Mouse (Mus musculus): ENCODE data around the gene Afdn. TPM values are rescaled to one million over a fixed set of nuclear protein-coding genes. Genes with fewer than 3 reads are reported as not detected.

The Afdn gene
- polyA plus RNA-seq, 1 experiment from 2014 or later = 190 TPM

DNA sequence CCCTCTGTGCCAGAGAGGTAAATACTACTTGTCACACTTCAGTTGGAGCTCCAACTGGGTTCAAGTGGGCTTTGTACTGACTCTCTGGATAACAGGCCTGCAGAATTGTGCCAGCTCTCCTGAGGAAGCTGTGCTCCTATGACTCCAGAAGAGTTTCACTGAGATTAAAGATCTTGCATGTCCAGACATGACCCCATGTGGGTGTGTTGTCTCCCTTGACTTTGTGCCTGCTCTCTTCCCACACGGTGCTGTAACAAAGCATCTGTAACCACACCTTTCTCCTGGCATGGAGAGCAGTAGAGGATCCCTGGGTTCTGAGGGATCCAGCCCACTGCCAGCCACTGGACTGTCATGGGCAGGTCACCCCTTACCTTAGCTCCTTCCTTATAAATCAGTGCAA lies 95.1 kb downstream of the Afdn start:
- H3K4me1 ChIP-seq (ENCODE audit: control insufficient read depth, insufficient read depth, low read length) = no peaks in the 10 kb centered on the region
- no peak overlapping the region for H3K27ac ChIP-seq (replicated peaks; ENCODE audit: low read depth, low read length)
- H3K4me2 ChIP-seq (ENCODE audit: low read length) = no peak overlapping the region
- H3K9me3 ChIP-seq (ENCODE audit: control insufficient read depth, low read length) = no peaks in the 10 kb centered on the region
- no peak overlapping the region for H3K4me3 ChIP-seq (replicated peaks; ENCODE audit: low read depth, low read length)
- peaks cover 65% of the 10 kb centered on the region for H3K36me3 ChIP-seq (ENCODE audit: control insufficient read depth, insufficient read depth, low read length)
- H3K27me3 ChIP-seq (ENCODE audit: control insufficient read depth, insufficient read depth, low read length) = no peaks in the 10 kb centered on the region
- no peak for ATAC-seq (ENCODE audit: low FRiP score, low TSS enrichment)
- WGBS = 96% methylated on average over 1 of the region's 1 CpGs
- H3K9ac ChIP-seq (replicated peaks; ENCODE audit: low read length) = no peak overlapping the region
- no peak for DNase-seq

DNA sequence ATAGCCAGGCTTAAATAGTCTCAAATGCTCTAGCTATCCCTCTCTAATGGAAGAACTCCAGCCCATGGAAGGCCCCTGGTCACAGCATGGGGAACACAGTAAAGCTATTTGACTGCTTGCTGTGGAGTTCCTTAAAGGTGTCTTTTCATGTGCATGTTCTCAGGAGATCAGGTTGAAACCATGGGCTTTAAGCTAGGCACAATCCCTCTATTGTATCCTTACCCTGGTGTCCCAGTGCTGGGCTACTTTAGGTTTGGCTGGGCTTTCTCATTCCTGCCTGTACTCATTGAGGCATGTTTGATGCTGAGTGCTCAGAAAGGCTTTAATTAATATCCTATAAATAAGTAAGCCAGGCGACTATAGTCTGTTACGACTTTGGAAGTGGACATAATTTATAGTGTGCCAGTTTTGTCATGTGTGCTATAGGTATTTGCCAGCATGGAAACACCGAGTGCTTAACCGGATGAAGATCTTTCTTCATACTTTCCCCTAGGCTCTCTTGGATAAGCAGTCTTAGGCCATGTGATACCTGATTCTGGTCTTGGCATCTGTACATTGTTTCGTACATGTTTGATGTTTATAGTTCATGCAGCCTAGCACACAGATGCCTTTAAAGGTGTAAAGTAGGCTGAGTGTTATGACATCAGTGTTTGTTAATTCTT lies 96.2 kb downstream of the Afdn start:
- Histone ChIP-seq H3K9ac (replicated peaks; ENCODE audit: low read length) (no peak overlapping the region), H3K9me3 (ENCODE audit: control insufficient read depth, low read length) (no peaks in the 10 kb centered on the region), H3K4me2 (ENCODE audit: low read length) (no peak overlapping the region), H3K27ac (replicated peaks; ENCODE audit: low read depth, low read length) (no peak overlapping the region), H3K4me1 (ENCODE audit: control insufficient read depth, insufficient read depth, low read length) (no peaks in the 10 kb centered on the region), H3K36me3 (ENCODE audit: control insufficient read depth, insufficient read depth, low read length) (peaks cover 63% of the 10 kb centered on the region), H3K4me3 (replicated peaks; ENCODE audit: low read depth, low read length) (no peak overlapping the region), H3K27me3 (ENCODE audit: control insufficient read depth, insufficient read depth, low read length) (no peaks in the 10 kb centered on the region)
- ATAC-seq (ENCODE audit: low FRiP score, low TSS enrichment) (no peak), DNase-seq (no peak)
- 94% methylated on average over 5 of the region's 5 CpGs for WGBS

DNA sequence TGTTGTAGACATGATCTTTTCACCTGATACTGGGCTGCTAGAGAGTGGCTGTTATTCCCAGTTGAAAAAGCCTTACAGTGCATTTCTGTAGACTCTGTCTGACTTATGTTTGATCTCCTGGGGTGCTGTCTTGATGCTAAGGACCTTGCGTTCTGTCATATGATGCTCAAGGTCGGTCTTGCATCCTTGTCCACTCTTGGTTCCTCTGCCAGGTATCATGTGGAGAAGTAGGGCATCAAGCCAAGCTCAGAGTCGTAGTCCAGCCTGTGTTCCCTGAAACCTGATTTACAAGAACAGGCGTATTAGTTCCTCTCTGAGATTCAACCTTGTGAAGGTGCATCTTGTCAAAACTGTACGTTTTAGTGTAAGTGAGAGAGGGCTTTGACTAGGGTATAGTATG lies 105.0 kb downstream of the Afdn start:
- Histone ChIP-seq H3K36me3 (ENCODE audit: control insufficient read depth, insufficient read depth, low read length) (peaks cover 67% of the 10 kb centered on the region), H3K4me2 (ENCODE audit: low read length) (no peak overlapping the region), H3K27me3 (ENCODE audit: control insufficient read depth, insufficient read depth, low read length) (no peaks in the 10 kb centered on the region), H3K27ac (replicated peaks; ENCODE audit: low read depth, low read length) (no peak overlapping the region), H3K9ac (replicated peaks; ENCODE audit: low read length) (no peak overlapping the region), H3K9me3 (ENCODE audit: control insufficient read depth, low read length) (no peaks in the 10 kb centered on the region), H3K4me3 (replicated peaks; ENCODE audit: low read depth, low read length) (no peak overlapping the region), H3K4me1 (ENCODE audit: control insufficient read depth, insufficient read depth, low read length) (no peaks in the 10 kb centered on the region)
- ATAC-seq (ENCODE audit: low FRiP score, low TSS enrichment) = no peak
- 94% methylated on average over 5 of the region's 5 CpGs for WGBS
- DNase-seq = no peak

DNA sequence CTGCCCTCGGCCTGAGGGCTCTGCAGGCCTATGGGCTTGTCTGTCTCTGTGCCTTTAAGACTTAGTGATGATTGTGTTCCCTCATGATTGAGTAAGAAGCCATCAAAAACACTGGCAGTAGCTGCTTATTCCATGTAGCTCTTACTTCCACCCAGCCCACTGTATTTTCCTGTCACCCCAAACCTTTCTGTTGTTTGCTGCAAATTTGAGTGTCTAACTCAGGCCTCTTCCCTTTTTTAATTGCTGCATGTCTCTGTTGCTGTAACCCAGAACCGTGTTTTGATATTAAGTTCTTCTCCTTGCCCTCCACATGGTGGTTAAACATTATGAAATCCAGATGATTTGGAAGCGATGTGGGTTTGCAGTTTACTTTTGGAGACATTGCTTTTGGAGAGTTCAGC lies 106.6 kb downstream of the Afdn start:
- DNase-seq = no peak
- Histone ChIP-seq H3K9me3 (ENCODE audit: control insufficient read depth, low read length) (no peaks in the 10 kb centered on the region), H3K27ac (replicated peaks; ENCODE audit: low read depth, low read length) (no peak overlapping the region), H3K4me3 (replicated peaks; ENCODE audit: low read depth, low read length) (no peak overlapping the region), H3K36me3 (ENCODE audit: control insufficient read depth, insufficient read depth, low read length) (peaks cover 58% of the 10 kb centered on the region), H3K4me1 (ENCODE audit: control insufficient read depth, insufficient read depth, low read length) (no peaks in the 10 kb centered on the region), H3K27me3 (ENCODE audit: control insufficient read depth, insufficient read depth, low read length) (no peaks in the 10 kb centered on the region), H3K9ac (replicated peaks; ENCODE audit: low read length) (no peak overlapping the region), H3K4me2 (ENCODE audit: low read length) (no peak overlapping the region)
- ATAC-seq (ENCODE audit: low FRiP score, low TSS enrichment) = no peak
- WGBS = 96% methylated on average over 3 of the region's 3 CpGs

DNA sequence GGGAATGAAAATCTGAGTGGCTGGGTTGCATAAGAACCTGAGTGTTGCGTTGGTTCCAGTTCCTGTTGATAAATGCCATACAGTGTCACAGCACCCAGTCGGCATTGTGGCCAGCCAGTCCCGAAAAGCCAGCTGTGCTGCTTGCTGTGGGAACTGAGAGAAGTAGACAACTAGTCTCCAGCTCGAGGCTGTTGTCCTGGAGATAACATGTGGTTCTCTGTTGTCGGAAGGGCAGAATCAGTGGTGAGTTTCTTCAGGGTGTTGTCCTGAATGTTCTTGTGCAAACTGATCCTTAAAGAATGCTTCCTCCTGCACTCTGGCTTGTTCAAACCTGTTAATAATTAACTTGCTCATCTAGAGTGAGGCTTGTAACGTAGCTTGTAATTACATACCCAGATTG lies 107.1 kb downstream of the Afdn start:
- Histone ChIP-seq H3K4me2 (ENCODE audit: low read length) (no peak overlapping the region), H3K27me3 (ENCODE audit: control insufficient read depth, insufficient read depth, low read length) (no peaks in the 10 kb centered on the region), H3K36me3 (ENCODE audit: control insufficient read depth, insufficient read depth, low read length) (peaks cover 55% of the 10 kb centered on the region), H3K4me1 (ENCODE audit: control insufficient read depth, insufficient read depth, low read length) (no peaks in the 10 kb centered on the region), H3K9ac (replicated peaks; ENCODE audit: low read length) (no peak overlapping the region), H3K9me3 (ENCODE audit: control insufficient read depth, low read length) (no peaks in the 10 kb centered on the region), H3K4me3 (replicated peaks; ENCODE audit: low read depth, low read length) (no peak overlapping the region), H3K27ac (replicated peaks; ENCODE audit: low read depth, low read length) (no peak overlapping the region)
- 77% methylated on average over 6 of the region's 6 CpGs for WGBS
- no peak for DNase-seq
- no peak for ATAC-seq (ENCODE audit: low FRiP score, low TSS enrichment)

DNA sequence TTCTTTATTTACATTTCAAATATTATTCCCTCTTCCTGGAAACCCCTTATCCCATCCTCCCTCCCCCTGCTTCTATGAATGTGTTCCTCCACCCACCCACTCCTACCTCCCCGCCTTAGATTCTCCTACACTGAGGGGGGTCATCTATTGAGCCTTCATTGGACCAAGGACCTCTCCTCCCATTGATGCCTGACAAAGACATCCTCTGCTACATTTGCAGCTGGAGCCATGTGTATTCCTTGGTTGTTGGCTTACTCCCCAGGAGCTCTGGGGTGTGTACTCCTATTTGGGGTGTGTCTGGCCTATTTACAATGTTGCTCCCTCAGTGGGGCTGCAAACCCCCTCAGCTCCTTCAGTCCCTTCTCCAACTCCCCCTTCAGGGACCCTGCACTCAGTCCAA lies 109.9 kb downstream of the Afdn start:
- Histone ChIP-seq H3K4me3 (replicated peaks; ENCODE audit: low read depth, low read length) (no peak overlapping the region), H3K9me3 (ENCODE audit: control insufficient read depth, low read length) (no peaks in the 10 kb centered on the region), H3K4me1 (ENCODE audit: control insufficient read depth, insufficient read depth, low read length) (no peaks in the 10 kb centered on the region), H3K4me2 (ENCODE audit: low read length) (no peak overlapping the region), H3K27ac (replicated peaks; ENCODE audit: low read depth, low read length) (no peak overlapping the region), H3K27me3 (ENCODE audit: control insufficient read depth, insufficient read depth, low read length) (no peaks in the 10 kb centered on the region), H3K9ac (replicated peaks; ENCODE audit: low read length) (no peak overlapping the region), H3K36me3 (ENCODE audit: control insufficient read depth, insufficient read depth, low read length) (peaks cover 34% of the 10 kb centered on the region)
- DNase-seq (no peak), ATAC-seq (ENCODE audit: low FRiP score, low TSS enrichment) (no peak)
- 93% methylated on average over 1 of the region's 1 CpGs for WGBS

DNA sequence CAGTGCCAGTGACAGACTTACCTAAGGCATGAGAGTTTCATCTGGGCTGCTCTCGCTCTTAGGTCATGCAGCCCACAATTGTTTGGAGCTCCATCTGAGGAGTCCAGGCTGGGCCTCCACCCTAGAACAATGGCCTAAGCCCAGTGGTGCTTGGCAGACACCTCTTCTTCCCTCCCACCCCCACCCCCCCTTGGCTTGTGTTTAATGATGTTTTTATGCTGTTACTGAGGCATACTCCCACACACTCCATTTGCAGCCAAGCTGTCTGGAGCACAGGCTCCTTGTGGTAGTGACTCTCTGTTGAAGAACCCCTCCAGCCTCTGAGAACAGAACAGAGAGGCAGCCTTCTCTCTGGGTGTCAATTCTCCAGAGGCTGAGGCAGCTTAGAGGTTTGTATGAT lies 113.9 kb downstream of the Afdn start:
- Histone ChIP-seq H3K27ac (replicated peaks; ENCODE audit: low read depth, low read length) (no peak overlapping the region), H3K4me3 (replicated peaks; ENCODE audit: low read depth, low read length) (no peak overlapping the region), H3K36me3 (ENCODE audit: control insufficient read depth, insufficient read depth, low read length) (peaks cover 20% of the 10 kb centered on the region), H3K27me3 (ENCODE audit: control insufficient read depth, insufficient read depth, low read length) (no peaks in the 10 kb centered on the region), H3K4me1 (ENCODE audit: control insufficient read depth, insufficient read depth, low read length) (no peaks in the 10 kb centered on the region), H3K4me2 (ENCODE audit: low read length) (no peak overlapping the region), H3K9ac (replicated peaks; ENCODE audit: low read length) (no peak overlapping the region), H3K9me3 (ENCODE audit: control insufficient read depth, low read length) (no peaks in the 10 kb centered on the region)
- no peak for DNase-seq
- ATAC-seq (ENCODE audit: low FRiP score, low TSS enrichment) = no peak
- 79% methylated on average over 1 of the region's 1 CpGs for WGBS

DNA sequence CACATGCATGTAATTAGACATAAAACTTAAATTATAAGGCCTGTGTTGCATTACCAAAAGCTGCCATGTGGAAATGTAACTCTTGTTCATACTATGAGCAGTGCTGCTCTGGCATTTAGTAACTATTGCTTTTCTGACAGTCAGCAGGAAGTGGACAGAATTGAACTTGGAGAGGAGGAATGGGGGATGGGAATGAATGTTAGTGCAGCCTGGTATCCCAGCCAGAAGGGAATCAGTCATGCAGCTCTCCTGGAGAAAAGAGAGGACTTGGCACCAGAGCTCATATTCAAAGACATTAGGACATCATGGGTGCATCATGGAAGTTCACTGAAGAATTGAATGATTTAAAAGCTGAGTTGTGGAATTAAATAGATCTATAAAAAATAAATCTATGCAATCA lies 117.1 kb downstream of the Afdn start:
- Histone ChIP-seq H3K27ac (replicated peaks; ENCODE audit: low read depth, low read length) (no peak overlapping the region), H3K27me3 (ENCODE audit: control insufficient read depth, insufficient read depth, low read length) (no peaks in the 10 kb centered on the region), H3K4me1 (ENCODE audit: control insufficient read depth, insufficient read depth, low read length) (no peaks in the 10 kb centered on the region), H3K9ac (replicated peaks; ENCODE audit: low read length) (no peak overlapping the region), H3K4me2 (ENCODE audit: low read length) (no peak overlapping the region), H3K36me3 (ENCODE audit: control insufficient read depth, insufficient read depth, low read length) (peaks cover 24% of the 10 kb centered on the region), H3K9me3 (ENCODE audit: control insufficient read depth, low read length) (no peaks in the 10 kb centered on the region), H3K4me3 (replicated peaks; ENCODE audit: low read depth, low read length) (no peak overlapping the region)
- DNase-seq (no peak), ATAC-seq (ENCODE audit: low FRiP score, low TSS enrichment) (no peak)

DNA sequence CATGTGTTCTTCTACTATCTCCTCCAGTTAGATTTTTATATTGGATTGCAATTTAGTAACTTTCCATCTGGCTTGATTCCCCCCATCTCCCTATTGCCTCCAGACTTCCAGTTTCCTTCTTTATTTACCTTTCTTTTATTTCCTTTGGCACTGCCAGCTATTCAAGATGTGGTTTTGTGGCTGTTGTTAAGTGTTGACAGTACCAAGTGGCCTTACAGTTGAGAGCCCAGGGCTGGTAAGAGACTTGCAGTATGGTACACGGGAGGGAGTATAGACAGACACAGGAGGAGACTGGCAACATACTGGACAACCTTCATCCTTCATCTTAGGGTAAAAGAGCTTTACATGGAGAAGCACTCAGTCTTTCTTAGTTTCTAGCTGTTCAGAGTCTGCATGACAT lies 119.4 kb downstream of the Afdn start:
- no peak overlapping the region for H3K27ac ChIP-seq (replicated peaks; ENCODE audit: low read depth, low read length)
- DNase-seq = no peak
- H3K4me1 ChIP-seq (ENCODE audit: control insufficient read depth, insufficient read depth, low read length) = no peaks in the 10 kb centered on the region
- H3K4me2 ChIP-seq (ENCODE audit: low read length) = no peak overlapping the region
- H3K27me3 ChIP-seq (ENCODE audit: control insufficient read depth, insufficient read depth, low read length) = no peaks in the 10 kb centered on the region
- WGBS = 97% methylated on average over 1 of the region's 1 CpGs
- no peaks in the 10 kb centered on the region for H3K9me3 ChIP-seq (ENCODE audit: control insufficient read depth, low read length)
- H3K4me3 ChIP-seq (replicated peaks; ENCODE audit: low read depth, low read length) = no peak overlapping the region
- peaks cover 44% of the 10 kb centered on the region for H3K36me3 ChIP-seq (ENCODE audit: control insufficient read depth, insufficient read depth, low read length)
- H3K9ac ChIP-seq (replicated peaks; ENCODE audit: low read length) = no peak overlapping the region
- ATAC-seq (ENCODE audit: low FRiP score, low TSS enrichment) = no peak

Measured in midbrain, embryonic 14.5 days (tissue).